Mouse (Mus musculus) embryonic fibroblast, embryonic 13.5 days (primary cell): ENCODE results near the gene Invs.

ENCODE experiments used
- CTCF ChIP-seq: IDR thresholded peaks from 2 replicates; pipeline ENCODE4 v1.5.1; 2011; ENCODE audit warnings: mild to moderate bottlenecking, control low read depth, low read length, moderate library complexity, borderline replicate concordance; ENCODE audit not compliant: insufficient read depth
- POLR2A ChIP-seq: IDR thresholded peaks from 2 replicates; pipeline ENCODE4 v1.6.1; 2011; ENCODE audit warnings: low read depth, mild to moderate bottlenecking, control low read depth, low read length, moderate library complexity

DNA sequence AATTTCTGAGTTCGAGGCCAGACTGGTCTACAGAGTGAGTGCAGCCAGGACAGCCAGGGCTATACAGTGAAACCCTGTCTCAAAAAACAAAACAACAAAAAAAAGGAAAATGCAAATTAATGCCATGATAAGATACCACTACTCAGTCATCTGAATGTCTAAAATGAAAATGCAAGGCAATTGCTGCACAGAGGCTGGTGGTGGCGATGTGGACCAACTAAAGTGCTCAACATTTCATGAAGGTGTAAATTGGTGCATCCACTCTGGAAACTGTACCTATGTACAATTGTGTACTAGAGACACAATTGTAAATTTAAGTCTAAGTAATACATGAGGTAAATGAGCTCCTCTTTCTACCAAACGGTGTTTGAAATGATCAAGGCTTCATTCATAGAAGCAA, 36.5 kb downstream of the Invs start:
- TF ChIP-seq CTCF (no peak), POLR2A (no peak)
